Mouse (Mus musculus) cerebellum, adult 2 months (tissue): ENCODE results near the gene Guca2a.

ENCODE experiments used
- CTCF ChIP-seq: fragments of 200-500 bp; IDR thresholded peaks from 2 replicates; pipeline ENCODE4 v1.5.1; 2011; ENCODE audit warnings: low read depth, mild to moderate bottlenecking, control low read depth, low read length, moderate library complexity, borderline replicate concordance; ENCODE audit not compliant: insufficient read depth
- POLR2A ChIP-seq: fragments of 200-500 bp; IDR thresholded peaks from 2 replicates; pipeline ENCODE4 v1.6.1; 2011; ENCODE audit warnings: low read length, control low read depth, borderline replicate concordance; ENCODE audit not compliant: insufficient read depth

DNA sequence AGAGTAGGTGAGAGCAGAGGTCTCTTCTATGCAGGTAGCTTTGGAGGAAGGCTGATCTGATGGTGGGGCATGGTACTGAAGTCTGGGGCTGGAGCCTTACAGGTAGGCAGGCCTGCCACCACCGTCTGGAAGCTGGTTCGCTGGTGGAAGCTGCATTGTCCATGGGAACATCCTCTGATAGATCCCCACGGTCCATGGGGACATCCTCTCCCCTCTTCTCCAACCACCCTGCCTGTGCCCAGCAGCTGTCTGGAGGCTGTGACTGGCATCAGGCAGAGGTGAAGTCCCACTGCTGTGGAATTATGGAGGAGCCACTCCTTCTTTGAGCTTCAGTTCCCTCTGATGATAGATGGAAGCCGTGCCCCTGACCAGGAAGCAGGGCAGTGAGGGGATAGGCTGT, 31.1 kb downstream of the Guca2a start:
- TF ChIP-seq CTCF (no peak), POLR2A (no peak)
